Mouse (Mus musculus): ENCODE measurements at regions not wholly inside any gene's neighbourhood (a gene's known extent, or its start where the extent isn't known, plus 50 kb on each side); places are given as distances from the start of the nearest gene placed in this dataset.

GRCm38 (mm10) chr8:15311045-15311444 is 265.2 kb upstream of the BB014433 start:
- no peak overlapping the region for H3K27ac ChIP-seq (ENCODE audit: insufficient read depth, low read length)
- H3K4me1 ChIP-seq (ENCODE audit: control insufficient read depth, insufficient read depth, low read length) = no peaks in the 10 kb centered on the region
- TF ChIP-seq POLR2A (IDR thresholded peaks at IDR 0.05; ENCODE audit: low read depth, low read length) = no peak
- no peak for TF ChIP-seq CTCF (IDR thresholded peaks at IDR 0.05; ENCODE audit: borderline replicate concordance, insufficient read depth, low read length)
- H3K4me3 ChIP-seq (ENCODE audit: insufficient read depth, low read length) = no peak overlapping the region

GRCm38 (mm10) chr8:15304143-15304677 is 258.3 kb upstream of the BB014433 start:
- Histone ChIP-seq H3K4me3 (ENCODE audit: insufficient read depth, low read length) (no peak overlapping the region), H3K4me1 (ENCODE audit: control insufficient read depth, insufficient read depth, low read length) (no peaks in the 10 kb centered on the region), H3K27ac (ENCODE audit: insufficient read depth, low read length) (no peak overlapping the region)
- TF ChIP-seq POLR2A (IDR thresholded peaks at IDR 0.05; ENCODE audit: low read depth, low read length) = no peak
- TF ChIP-seq CTCF (IDR thresholded peaks at IDR 0.05; ENCODE audit: borderline replicate concordance, insufficient read depth, low read length) = no peak

- Histone ChIP-seq H3K4me1 (ENCODE audit: control insufficient read depth, insufficient read depth, low read length) (no peaks in the 10 kb centered on the region), H3K27ac (ENCODE audit: insufficient read depth, low read length) (no peak overlapping the region), H3K4me3 (ENCODE audit: insufficient read depth, low read length) (no peak overlapping the region)
- TF ChIP-seq POLR2A (IDR thresholded peaks at IDR 0.05; ENCODE audit: low read depth, low read length) (no peak), CTCF (IDR thresholded peaks at IDR 0.05; ENCODE audit: borderline replicate concordance, insufficient read depth, low read length) (no peak)
Measured at GRCm38 (mm10) chr8:15273775-15274174, 227.9 kb upstream of the BB014433 start.

GRCm38 (mm10) chr8:15271793-15272587 is 226.1 kb upstream of the BB014433 start:
- no peaks in the 10 kb centered on the region for H3K4me1 ChIP-seq (ENCODE audit: control insufficient read depth, insufficient read depth, low read length)
- no peak overlapping the region for H3K4me3 ChIP-seq (ENCODE audit: insufficient read depth, low read length)
- H3K27ac ChIP-seq (ENCODE audit: insufficient read depth, low read length) = no peak overlapping the region
- TF ChIP-seq POLR2A (IDR thresholded peaks at IDR 0.05; ENCODE audit: low read depth, low read length) = no peak
- no peak for TF ChIP-seq CTCF (IDR thresholded peaks at IDR 0.05; ENCODE audit: borderline replicate concordance, insufficient read depth, low read length)

GRCm38 (mm10) chr8:15270290-15270689 is 224.4 kb upstream of the BB014433 start:
- Histone ChIP-seq H3K4me3 (ENCODE audit: insufficient read depth, low read length) (no peak overlapping the region), H3K27ac (ENCODE audit: insufficient read depth, low read length) (no peak overlapping the region), H3K4me1 (ENCODE audit: control insufficient read depth, insufficient read depth, low read length) (no peaks in the 10 kb centered on the region)
- TF ChIP-seq POLR2A (IDR thresholded peaks at IDR 0.05; ENCODE audit: low read depth, low read length) = no peak
- TF ChIP-seq CTCF (IDR thresholded peaks at IDR 0.05; ENCODE audit: borderline replicate concordance, insufficient read depth, low read length) = no peak

- TF ChIP-seq CTCF (IDR thresholded peaks at IDR 0.05; ENCODE audit: borderline replicate concordance, insufficient read depth, low read length) (no peak), POLR2A (IDR thresholded peaks at IDR 0.05; ENCODE audit: low read depth, low read length) (no peak)
- Histone ChIP-seq H3K27ac (ENCODE audit: insufficient read depth, low read length) (no peak overlapping the region), H3K4me1 (ENCODE audit: control insufficient read depth, insufficient read depth, low read length) (no peaks in the 10 kb centered on the region), H3K4me3 (ENCODE audit: insufficient read depth, low read length) (no peak overlapping the region)
Measured at GRCm38 (mm10) chr8:15244770-15245485, 199.1 kb upstream of the BB014433 start.

GRCm38 (mm10) chr8:15235410-15235809 is 189.5 kb upstream of the BB014433 start:
- no peak overlapping the region for H3K4me3 ChIP-seq (ENCODE audit: insufficient read depth, low read length)
- H3K27ac ChIP-seq (ENCODE audit: insufficient read depth, low read length) = no peak overlapping the region
- H3K4me1 ChIP-seq (ENCODE audit: control insufficient read depth, insufficient read depth, low read length) = no peaks in the 10 kb centered on the region
- TF ChIP-seq CTCF (IDR thresholded peaks at IDR 0.05; ENCODE audit: borderline replicate concordance, insufficient read depth, low read length) (no peak), POLR2A (IDR thresholded peaks at IDR 0.05; ENCODE audit: low read depth, low read length) (no peak)

- no peak overlapping the region for H3K4me3 ChIP-seq (ENCODE audit: insufficient read depth, low read length)
- no peak overlapping the region for H3K27ac ChIP-seq (ENCODE audit: insufficient read depth, low read length)
- TF ChIP-seq CTCF (IDR thresholded peaks at IDR 0.05; ENCODE audit: borderline replicate concordance, insufficient read depth, low read length) (no peak), POLR2A (IDR thresholded peaks at IDR 0.05; ENCODE audit: low read depth, low read length) (no peak)
- H3K4me1 ChIP-seq (ENCODE audit: control insufficient read depth, insufficient read depth, low read length) = no peaks in the 10 kb centered on the region
Measured at GRCm38 (mm10) chr8:15233241-15233640, 187.4 kb upstream of the BB014433 start.

- Histone ChIP-seq H3K4me3 (ENCODE audit: insufficient read depth, low read length) (no peak overlapping the region), H3K27ac (ENCODE audit: insufficient read depth, low read length) (no peak overlapping the region), H3K4me1 (ENCODE audit: control insufficient read depth, insufficient read depth, low read length) (no peaks in the 10 kb centered on the region)
- TF ChIP-seq CTCF (IDR thresholded peaks at IDR 0.05; ENCODE audit: borderline replicate concordance, insufficient read depth, low read length) = no peak
- TF ChIP-seq POLR2A (IDR thresholded peaks at IDR 0.05; ENCODE audit: low read depth, low read length) = no peak
Measured at GRCm38 (mm10) chr8:15230217-15230616, 184.3 kb upstream of the BB014433 start.
